Mouse (Mus musculus) thymus, adult 2 months (tissue): ENCODE measurements at regions not wholly inside any gene's neighbourhood (a gene's known extent, or its start where the extent isn't known, plus 50 kb on each side); places are given as distances from the start of the nearest gene placed in this dataset.

Experiments
- CTCF ChIP-seq: fragments of 200-500 bp; IDR thresholded peaks from 2 replicates; pipeline ENCODE4 v1.5.1; 2012; ENCODE audit warnings: mild to moderate bottlenecking, control low read depth, low read length, moderate library complexity, borderline replicate concordance; ENCODE audit not compliant: control insufficient read depth, poor library complexity, insufficient read depth; ENCODE audit errors: extremely low read depth
- POLR2A ChIP-seq: fragments of 200-500 bp; IDR thresholded peaks from 2 replicates; pipeline ENCODE4 v1.6.1; 2012; ENCODE audit warnings: mild to moderate bottlenecking, low read length, control low read depth, moderate library complexity; ENCODE audit not compliant: control insufficient read depth, poor library complexity, insufficient read depth; ENCODE audit errors: extremely low read depth

GRCm38 (mm10) chr17:84117756-84118155 is 70.0 kb downstream of the Zfp36l2 start:
- TF ChIP-seq CTCF (no peak), POLR2A (no peak)
